Comparison of ENCODE assay signal across 7 mouse cellular contexts in genomic region chr11:69133566-69133922, GRCm38 (mm10). TPM values are rescaled to one million over a fixed set of nuclear protein-coding genes. Genes with fewer than 3 reads are reported as not detected.
A peak's percentile ranks its signal among the peaks of the same experiment; 100 is the strongest.
DNase-seq lines count a peak whose midpoint lies in the region; ATAC-seq and TF ChIP-seq lines count a peak whose summit lies in the region.

No protein-coding gene starts in this region.

- peak overlapping the region; percentile 66 for H3K4me2 ChIP-seq in hindbrain, embryonic 11.5 days (replicated peaks; ENCODE audit: low read depth, low read length)
- H3K4me2 ChIP-seq in lung, postnatal 0 days (replicated peaks; ENCODE audit: low read depth, low read length): peak overlapping the region; percentile 64

- TF ChIP-seq CTCF in lung, postnatal 0 days (IDR thresholded peaks at IDR 0.05): no peak

- H3K4me1 ChIP-seq in hindbrain, embryonic 11.5 days (replicated peaks; ENCODE audit: control insufficient read depth, insufficient read depth, low read length): no peaks in the 10 kb centered on the region
- H3K4me1 ChIP-seq in lung, postnatal 0 days (ENCODE audit: insufficient read depth, low read depth, low read length): peaks cover 11% of the 10 kb centered on the region

- WGBS in hindbrain, embryonic 11.5 days: 20% methylated on average over 5 of the region's 5 CpGs
- 24% methylated on average over 5 of the region's 5 CpGs for WGBS in lung, postnatal 0 days

- no peaks in the 10 kb centered on the region for H3K9me3 ChIP-seq in hindbrain, embryonic 11.5 days (ENCODE audit: control insufficient read depth, low read length)
- H3K9me3 ChIP-seq in lung, postnatal 0 days (ENCODE audit: low read length): no peaks in the 10 kb centered on the region

- 0 out of 2 replicates have a peak, but pooled peaks cover 2% of the 10 kb centered on the region for H3K27me3 ChIP-seq in hindbrain, embryonic 11.5 days (ENCODE audit: control insufficient read depth, insufficient read depth, low read length)
- H3K27me3 ChIP-seq in lung, postnatal 0 days (replicated peaks; ENCODE audit: insufficient read depth, low read length): no peaks in the 10 kb centered on the region

- ATAC-seq in hindbrain, embryonic 11.5 days (ENCODE audit: low FRiP score): no peak
- ATAC-seq in lung, postnatal 0 days: peak; percentile 61

- no peaks in the 10 kb centered on the region for H3K36me3 ChIP-seq in hindbrain, embryonic 11.5 days (ENCODE audit: control insufficient read depth, insufficient read depth, low read length)
- no peaks in the 10 kb centered on the region for H3K36me3 ChIP-seq in lung, postnatal 0 days (ENCODE audit: insufficient read depth, low read length)

- H3K27ac ChIP-seq in hindbrain, embryonic 11.5 days (ENCODE audit: low read depth, low read length): no peak overlapping the region
- no peak overlapping the region for H3K27ac ChIP-seq in lung, postnatal 0 days (ENCODE audit: low read length)

- peak; percentile 63 for DNase-seq in retina, embryonic 14.5 days (ENCODE audit: low spot score)
- no peak for DNase-seq in retina, postnatal 1 day
- peak; percentile 40 for DNase-seq in hindbrain, embryonic 11.5 days (ENCODE audit: low spot score)
- DNase-seq in lung, postnatal 0 days (ENCODE audit: low spot score): peak; percentile 73
- DNase-seq in frontal cortex, postnatal 14 days (ENCODE audit: low spot score in 2 of 2): no peak
- no peak for DNase-seq in cerebellum, postnatal 36 days
- DNase-seq in layer of hippocampus, postnatal 10 days (ENCODE audit: low spot score in 2 of 2): no peak

- H3K9ac ChIP-seq in hindbrain, embryonic 11.5 days (ENCODE audit: low read depth, low read length): no peak overlapping the region
- no peak overlapping the region for H3K9ac ChIP-seq in lung, postnatal 0 days (replicated peaks; ENCODE audit: low read depth)

- peak overlapping the region; percentile 35; the same call in 1 of the 2 replicates for H3K4me3 ChIP-seq in hindbrain, embryonic 11.5 days (ENCODE audit: low read depth, low read length)
- H3K4me3 ChIP-seq in lung, postnatal 0 days (ENCODE audit: low read depth, low read length): 0 out of 2 replicates have a peak overlapping the region, but pooled peaks have one; percentile 29

- no peak for TF ChIP-seq EP300 in lung, postnatal 0 days (IDR thresholded peaks at IDR 0.05)

RNA-seq across cellular contexts. Expression of gene Aloxe3, which starts 7.8 kb away (rescaled TPM):
- polyA plus RNA-seq in hindbrain, embryonic 11.5 days (2014; fragmentation: Nextera tagmentation; extraction: Ambion mirVana): 0.06 and 0.40 TPM in 2 replicates
- polyA plus RNA-seq in lung, postnatal 0 days (2015; fragmentation: Nextera tagmentation; extraction: Ambion mirVana): 0.13 and 0.44 TPM in 2 replicates
- total RNA-seq in layer of hippocampus, postnatal 10 days (2021): 1 to 10 TPM; 5.8 to 6.6 TPM

RNA-seq across cellular contexts. Expression of gene 9130213A22Rik, which starts 11.2 kb away (rescaled TPM):
- polyA plus RNA-seq in hindbrain, embryonic 11.5 days (2014; fragmentation: Nextera tagmentation; extraction: Ambion mirVana): 0.21 TPM in 1 of 2 replicates, not detected in the other
- polyA plus RNA-seq in lung, postnatal 0 days (2015; fragmentation: Nextera tagmentation; extraction: Ambion mirVana): 0.42 and 0.50 TPM in 2 replicates
- under 1 TPM; 0.59 to 0.89 TPM for total RNA-seq in layer of hippocampus, postnatal 10 days (2021)

RNA-seq across cellular contexts. Expression of gene Hes7, which starts 13.3 kb away (rescaled TPM):
- polyA plus RNA-seq in hindbrain, embryonic 11.5 days (2014; fragmentation: Nextera tagmentation; extraction: Ambion mirVana): 0.19 and 0.29 TPM in 2 replicates
- 0.38 and 0.49 TPM in 2 replicates for polyA plus RNA-seq in lung, postnatal 0 days (2015; fragmentation: Nextera tagmentation; extraction: Ambion mirVana)
- total RNA-seq in layer of hippocampus, postnatal 10 days (2021): under 1 TPM; 0.54 to 0.96 TPM

RNA-seq across cellular contexts. Expression of gene Alox12b, which starts 23.2 kb away (rescaled TPM):
- 0.06 and 0.20 TPM in 2 replicates for polyA plus RNA-seq in hindbrain, embryonic 11.5 days (2014; fragmentation: Nextera tagmentation; extraction: Ambion mirVana)
- polyA plus RNA-seq in lung, postnatal 0 days (2015; fragmentation: Nextera tagmentation; extraction: Ambion mirVana): not detected in 2 replicates
- under 1 TPM; 0.27 to 0.31 TPM for total RNA-seq in layer of hippocampus, postnatal 10 days (2021)

RNA-seq across cellular contexts. Expression of gene Per1, which starts 38.5 kb away (rescaled TPM):
- polyA plus RNA-seq in hindbrain, embryonic 11.5 days (2014; fragmentation: Nextera tagmentation; extraction: Ambion mirVana): 5.6 and 7.4 TPM in 2 replicates
- polyA plus RNA-seq in lung, postnatal 0 days (2015; fragmentation: Nextera tagmentation; extraction: Ambion mirVana): 16.6 and 30.0 TPM in 2 replicates
- 10 to 100 TPM; 54.4 to 67.2 TPM for total RNA-seq in layer of hippocampus, postnatal 10 days (2021)

Comparison
In these comparisons a context has a peak if more than half of its experiments do, and no peak if none do; other contexts are left out.
1. DNase-seq: peak in retina, embryonic 14.5 days (single experiment), hindbrain, embryonic 11.5 days (single experiment) and lung, postnatal 0 days (single experiment); none in retina, postnatal 1 day (single experiment), frontal cortex, postnatal 14 days (0 of 2), cerebellum, postnatal 36 days (0 of 2) and layer of hippocampus, postnatal 10 days (0 of 2).